Mouse (Mus musculus) kidney, postnatal 0 days (tissue): Measurements from ENCODE around the gene Mansc4. TPM values are rescaled to one million over a fixed set of nuclear protein-coding genes. Genes with fewer than 3 reads are reported as not detected.

Experiments used
- ATAC-seq: fragments of 200-750 bp; cut with Nextera tagmentation; replicated peaks from 2 replicates; pipeline ENCODE4 v1.8.0; 2017; ENCODE audit warnings: low read depth, moderate number of reproducible peaks, moderate TSS enrichment, moderate library complexity; ENCODE audit not compliant: low FRiP score
- DNase-seq: peaks from one replicate; pipeline ENCODE4 v3.0.0-alpha.2; 2016; ENCODE audit warnings: low spot score
- H3K27ac ChIP-seq: fragments of 300-500 bp; sonication (generic); 2 replicates; pipeline ENCODE4 v1.5.1; 2014; ENCODE audit warnings: mild to moderate bottlenecking
- H3K27me3 ChIP-seq: fragments of 300-500 bp; sonication (generic); 2 replicates; pipeline ENCODE4 v1.6.1; 2014; ENCODE audit warnings: low read length, mixed read lengths; ENCODE audit not compliant: insufficient read depth
- H3K36me3 ChIP-seq: fragments of 300-500 bp; sonication (generic); 2 replicates; pipeline ENCODE4 v1.6.1; 2014; ENCODE audit warnings: low read length, mixed read lengths; ENCODE audit not compliant: insufficient read depth
- H3K4me1 ChIP-seq: fragments of 300-500 bp; sonication (generic); replicated peaks from 2 replicates; pipeline ENCODE4 v1.6.1; 2014; ENCODE audit warnings: antibody characterized with exemption, low read length, mixed read lengths; ENCODE audit not compliant: insufficient read depth
- H3K4me2 ChIP-seq: fragments of 300-500 bp; sonication (generic); 2 replicates; pipeline ENCODE4 v1.6.1; 2014; ENCODE audit warnings: mild to moderate bottlenecking, low read length, moderate library complexity, mixed read lengths
- H3K4me3 ChIP-seq: fragments of 300-500 bp; sonication (generic); replicated peaks from 2 replicates; pipeline ENCODE4 v1.5.1; 2014; ENCODE audit warnings: low read depth, low read length
- H3K9ac ChIP-seq: fragments of 300-500 bp; sonication (generic); 2 replicates; pipeline ENCODE4 v1.6.1; 2014; ENCODE audit warnings: low read depth, low read length
- H3K9me3 ChIP-seq: fragments of 300-500 bp; sonication (generic); replicated peaks from 2 replicates; pipeline ENCODE4 v1.6.1; 2016; ENCODE audit warnings: low read length, inconsistent platforms, mixed read lengths
- CTCF ChIP-seq: IDR thresholded peaks from 2 replicates; pipeline ENCODE4 v1.5.1; 2016; ENCODE audit warnings: antibody characterized with exemption, low read depth, mild to moderate bottlenecking, moderate library complexity
- WGBS: fragments of 180-500 bp; shearing (Covaris S2); extraction: QIAGEN DNeasy Blood & Tissue Kit; methylation state at CpG from one replicate; pipeline ENCODE4 v1.1.7; 2014; 5-methylcytosine and 5-hydroxymethylcytosine counted together
- polyA plus RNA-seq: library from polyadenylated mRNA; unstranded; fragments of >200 nt; fragmentation: Nextera tagmentation; extraction: Ambion mirVana; gene quantifications from 2 replicates; pipeline ENCODE4 v1.2.1, GENCODE M21; 2015

Gene Mansc4
- polyA plus RNA-seq, 1 experiment from 2014 or later, result 3.7 TPM

DNA sequence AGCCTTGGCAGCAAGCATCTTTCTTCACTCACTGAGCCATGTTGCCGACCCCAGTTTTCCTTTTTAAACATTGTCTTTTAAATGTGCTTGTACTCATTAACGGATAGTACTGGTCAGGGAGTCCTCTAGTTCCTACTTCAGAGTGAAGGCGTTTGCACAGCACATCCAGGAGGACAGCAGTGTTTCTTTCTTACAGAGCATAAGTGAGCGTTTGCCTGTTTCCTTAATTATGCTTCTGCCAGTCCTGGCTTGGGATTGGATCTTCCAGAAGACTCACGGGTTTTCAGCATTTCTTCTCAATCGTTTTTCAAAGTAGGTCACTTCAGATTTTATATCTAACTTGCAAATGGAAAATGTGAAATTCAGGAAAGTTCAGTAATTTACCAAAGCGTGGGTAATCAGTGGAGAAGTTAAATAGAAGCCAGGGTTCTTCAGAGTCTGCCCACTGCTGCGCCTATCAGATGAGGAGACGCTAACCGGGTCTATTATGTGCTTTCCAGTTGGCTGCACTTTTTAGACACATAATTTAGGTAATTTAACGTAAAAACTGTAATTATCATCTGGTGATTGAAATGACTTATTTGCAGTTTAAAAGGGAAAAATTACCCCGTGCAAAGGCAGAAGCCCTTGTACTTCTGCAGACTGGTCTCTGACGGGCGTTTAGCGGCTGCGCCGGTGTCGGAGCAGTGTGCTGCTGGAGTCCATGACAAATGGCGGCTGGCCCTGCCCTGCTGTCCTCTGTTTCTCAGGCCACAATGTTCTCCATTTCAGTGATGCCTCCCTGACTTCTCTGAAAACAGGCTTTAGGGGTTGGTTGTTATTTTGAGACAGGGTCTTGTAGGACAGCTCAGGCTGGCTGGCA lies 32.8 kb downstream of the Mansc4 start:
- H3K27ac ChIP-seq, result no peak overlapping the region

DNA sequence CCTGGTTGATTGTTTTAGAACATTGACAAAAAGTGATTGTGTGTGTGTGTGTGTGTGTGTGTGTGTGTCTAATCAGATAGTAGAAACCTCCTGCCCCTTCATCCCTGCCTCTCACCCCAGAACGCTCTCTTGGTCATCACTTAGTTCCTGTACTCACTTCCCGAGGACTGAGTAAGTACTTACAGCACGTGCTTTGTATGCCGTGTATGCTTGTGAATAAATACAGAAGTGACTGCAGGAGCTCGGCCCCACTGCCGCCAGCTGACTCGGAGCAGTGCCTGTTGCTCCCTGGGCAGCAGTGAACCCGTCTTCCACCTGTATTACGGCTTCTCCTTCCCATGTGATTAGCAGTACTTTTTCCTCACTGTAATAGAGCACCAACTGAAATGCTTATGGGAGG lies 34.4 kb downstream of the Mansc4 start:
- H3K27me3 ChIP-seq, result no peaks in the 10 kb centered on the region
- H3K4me3 ChIP-seq, result no peak overlapping the region
- H3K9ac ChIP-seq, result no peak overlapping the region
- 92% methylated on average over 9 of the region's 9 CpGs for WGBS
- H3K27ac ChIP-seq, result no peak overlapping the region
- ATAC-seq (no peak), DNase-seq (no peak)
- H3K4me1 ChIP-seq, result no peaks in the 10 kb centered on the region
- peaks cover 62% of the 10 kb centered on the region for H3K36me3 ChIP-seq
- H3K4me2 ChIP-seq, result no peak overlapping the region
- no peak for TF ChIP-seq CTCF
- no peaks in the 10 kb centered on the region for H3K9me3 ChIP-seq

More for the DNA sequence above, 32.8 kb downstream of the Mansc4 start:
- peaks cover 50% of the 10 kb centered on the region for H3K36me3 ChIP-seq
- DNase-seq (no peak), ATAC-seq (no peak)
- H3K4me3 ChIP-seq, result no peak overlapping the region
- H3K9me3 ChIP-seq, result no peaks in the 10 kb centered on the region
- no peak for TF ChIP-seq CTCF
- no peak overlapping the region for H3K9ac ChIP-seq
- no peaks in the 10 kb centered on the region for H3K4me1 ChIP-seq
- H3K27me3 ChIP-seq, result no peaks in the 10 kb centered on the region
- WGBS, result 61% methylated on average over 19 of the region's 19 CpGs
- no peak overlapping the region for H3K4me2 ChIP-seq

GRCm38 (mm10) chr6:147051666-147052065 lies 35.2 kb downstream of the Mansc4 start:
- Histone ChIP-seq H3K4me3 (no peak overlapping the region), H3K4me2 (no peak overlapping the region), H3K4me1 (no peaks in the 10 kb centered on the region), H3K9me3 (no peaks in the 10 kb centered on the region), H3K36me3 (peaks cover 65% of the 10 kb centered on the region), H3K27me3 (no peaks in the 10 kb centered on the region), H3K27ac (no peak overlapping the region), H3K9ac (no peak overlapping the region)
- WGBS, result 96% methylated on average over 8 of the region's 8 CpGs
- TF ChIP-seq CTCF, result no peak
- ATAC-seq (no peak), DNase-seq (no peak)

DNA sequence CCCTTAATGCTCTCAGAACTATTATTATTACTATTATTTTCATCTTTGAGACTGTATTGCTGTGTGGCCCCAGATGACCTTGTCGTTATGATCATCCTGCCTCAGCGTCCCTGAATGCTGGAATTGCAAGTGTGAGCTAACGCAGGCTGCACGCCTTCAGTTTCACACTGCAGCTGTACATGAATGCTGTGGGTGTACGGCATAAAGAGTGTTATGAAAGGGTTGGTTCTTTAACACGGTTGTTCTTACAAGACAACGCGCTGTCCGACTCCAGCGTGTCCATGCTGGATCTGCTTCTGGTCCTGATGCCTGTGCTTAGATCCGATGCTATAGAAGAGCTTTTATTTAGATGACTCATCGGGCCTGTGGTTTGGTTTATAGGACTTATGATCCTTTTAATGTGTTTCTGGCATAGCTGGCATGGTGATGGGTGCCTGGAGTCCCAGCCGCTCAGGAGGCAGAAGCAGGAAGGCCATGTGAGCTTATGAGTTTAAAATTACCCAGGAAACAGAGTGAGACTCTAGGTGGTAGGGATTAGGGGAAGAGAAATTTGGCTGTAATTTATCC lies 37.5 kb downstream of the Mansc4 start:
- no peak overlapping the region for H3K27ac ChIP-seq
- H3K36me3 ChIP-seq, result peaks cover 57% of the 10 kb centered on the region
- DNase-seq (no peak), ATAC-seq (no peak)
- no peak overlapping the region for H3K4me3 ChIP-seq
- TF ChIP-seq CTCF, result no peak
- no peak overlapping the region for H3K4me2 ChIP-seq
- H3K27me3 ChIP-seq, result no peaks in the 10 kb centered on the region
- 94% methylated on average over 13 of the region's 13 CpGs for WGBS
- H3K9ac ChIP-seq, result no peak overlapping the region
- no peaks in the 10 kb centered on the region for H3K4me1 ChIP-seq
- no peaks in the 10 kb centered on the region for H3K9me3 ChIP-seq

DNA sequence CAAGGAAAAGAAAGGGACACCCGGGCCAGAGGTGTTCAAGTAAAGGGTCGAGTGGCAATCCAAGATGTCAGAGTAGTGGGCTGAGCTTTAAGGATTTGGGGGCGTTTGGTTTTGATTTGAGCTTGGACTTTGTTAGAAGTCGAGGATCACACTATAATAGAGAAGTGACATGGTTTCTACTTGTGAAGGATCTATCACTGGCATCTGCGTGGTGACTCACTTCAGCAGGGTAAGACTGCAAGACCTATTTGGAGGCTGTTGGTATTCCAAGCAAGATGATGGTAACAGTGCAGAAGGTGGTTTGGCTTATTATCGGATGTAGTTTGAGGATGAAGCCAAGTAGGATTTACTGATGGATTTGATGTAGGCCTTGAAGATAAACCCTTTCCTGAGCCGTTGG lies 43.2 kb downstream of the Mansc4 start:
- peaks cover 8% of the 10 kb centered on the region; the same call in 1 of the 2 replicates for H3K4me1 ChIP-seq
- peak overlapping the region; percentile 98 for H3K4me3 ChIP-seq
- ATAC-seq, result no peak
- 48% methylated on average over 7 of the region's 7 CpGs for WGBS
- peak overlapping the region; percentile 94 for H3K9ac ChIP-seq
- H3K9me3 ChIP-seq, result no peaks in the 10 kb centered on the region
- H3K36me3 ChIP-seq, result peaks cover 23% of the 10 kb centered on the region
- H3K27ac ChIP-seq, result no peak overlapping the region
- no peaks in the 10 kb centered on the region for H3K27me3 ChIP-seq
- no peak for TF ChIP-seq CTCF
- peak overlapping the region; percentile 69 for H3K4me2 ChIP-seq
- no peak for DNase-seq

DNA sequence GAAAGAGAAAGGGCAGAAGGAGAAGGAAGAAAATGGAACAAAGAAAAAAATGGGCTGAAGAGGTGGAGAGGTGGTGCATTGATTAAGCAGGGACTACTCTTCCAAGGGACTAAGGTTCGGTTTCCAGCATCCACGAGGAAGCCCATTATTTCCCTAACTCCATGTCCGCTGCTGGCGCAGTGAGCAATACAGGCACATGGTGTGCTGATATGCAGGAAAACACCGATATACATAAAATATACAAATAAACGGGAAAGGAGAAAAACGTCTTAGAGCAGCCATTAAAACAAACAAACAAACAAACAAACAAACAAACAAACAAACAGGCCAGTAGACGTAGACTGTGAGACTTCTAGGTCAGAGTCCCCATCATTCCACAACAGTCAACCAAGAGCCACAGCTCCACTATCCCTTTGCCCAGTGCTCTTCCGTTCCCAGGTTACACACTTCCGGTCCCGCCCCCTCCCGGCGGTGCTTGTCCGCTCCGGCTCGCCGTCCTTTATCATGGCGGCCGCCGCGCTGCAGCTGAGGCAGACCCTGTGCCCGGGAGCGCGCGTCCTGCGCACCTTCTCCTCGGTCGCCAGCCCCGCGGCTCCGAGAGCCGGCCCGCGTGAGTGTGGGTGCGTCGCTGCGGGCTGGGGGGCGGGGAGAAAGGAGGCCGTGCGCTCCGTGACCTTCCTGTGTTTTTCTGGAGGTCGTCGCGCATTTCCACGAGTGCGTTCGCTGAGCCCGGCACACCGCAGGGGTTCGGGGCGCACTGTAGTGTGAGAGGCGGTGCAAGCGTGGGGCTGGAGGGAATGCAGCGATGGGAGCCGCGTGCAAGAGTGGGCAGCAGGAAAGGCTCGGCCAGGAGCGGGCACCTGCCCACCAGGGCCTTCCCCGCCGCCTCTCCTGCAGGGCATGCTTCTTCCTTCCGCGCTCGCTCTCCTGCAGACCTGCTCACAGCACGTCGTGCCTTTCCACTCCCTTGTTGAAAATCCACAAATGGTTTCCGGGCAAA lies 44.2 kb downstream of the Mansc4 start, which contains the start of gene Mrps35:
Gene Mrps35, plus strand, starts transcription at position 474 of the 1,000 bp plus-strand sequence.
- Histone ChIP-seq H3K4me3 (peak within 1 kb of the TSS; percentile 98), H3K9ac (peak within 1 kb of the TSS; percentile 94), H3K4me1 (peaks cover 8% of the 10 kb centered on the region; the same call in 1 of the 2 replicates), H3K9me3 (no peaks in the 10 kb centered on the region), H3K27ac (peak within 1 kb of the TSS; percentile 86), H3K27me3 (no peaks in the 10 kb centered on the region), H3K36me3 (peaks cover 15% of the 10 kb centered on the region), H3K4me2 (peak within 1 kb of the TSS; percentile 69)
- ATAC-seq (peak; percentile 98), DNase-seq (peak; percentile 96)
- TF ChIP-seq CTCF, result peak; percentile 40; the same call in 1 of the 2 replicates
- WGBS, result 5% methylated on average over 66 of the region's 66 CpGs
